Mouse (Mus musculus) limb, embryonic 15.5 days (tissue): ENCODE results near the gene Krt36. TPM values are rescaled to one million over a fixed set of nuclear protein-coding genes. Genes with fewer than 3 reads are reported as not detected.

Experiments used
- ATAC-seq: fragments of 200-750 bp; cut with Nextera tagmentation; 2 replicates; pipeline ENCODE4 v1.8.0; 2017; ENCODE audit warnings: low read depth, moderate TSS enrichment; ENCODE audit not compliant: insufficient number of reproducible peaks, low FRiP score, low TSS enrichment
- H3K27ac ChIP-seq: fragments of 300-500 bp; sonication (generic); 2 replicates; pipeline ENCODE4 v1.5.1; 2015; ENCODE audit warnings: moderate library complexity, mild to moderate bottlenecking, inconsistent platforms
- H3K27me3 ChIP-seq: fragments of 300-500 bp; sonication (generic); 2 replicates; pipeline ENCODE4 v1.6.1; 2015; ENCODE audit warnings: inconsistent platforms
- H3K36me3 ChIP-seq: fragments of 300-500 bp; sonication (generic); 2 replicates; pipeline ENCODE4 v1.6.1; 2015; ENCODE audit warnings: inconsistent platforms
- H3K4me1 ChIP-seq: fragments of 300-500 bp; sonication (generic); 2 replicates; pipeline ENCODE4 v1.6.1; 2015; ENCODE audit warnings: inconsistent platforms
- H3K4me2 ChIP-seq: fragments of 300-500 bp; sonication (generic); 2 replicates; pipeline ENCODE4 v1.6.1; 2015; ENCODE audit warnings: mild to moderate bottlenecking, inconsistent platforms
- H3K4me3 ChIP-seq: fragments of 300-500 bp; sonication (generic); 2 replicates; pipeline ENCODE4 v1.5.1; 2015; ENCODE audit warnings: mild to moderate bottlenecking, inconsistent platforms
- H3K9ac ChIP-seq: fragments of 300-500 bp; sonication (generic); 2 replicates; pipeline ENCODE4 v1.6.1; 2015; ENCODE audit warnings: inconsistent platforms
- H3K9me3 ChIP-seq: fragments of 300-500 bp; sonication (generic); 2 replicates; pipeline ENCODE4 v1.6.1; 2016; ENCODE audit warnings: inconsistent platforms
- WGBS: fragments of 180-500 bp; shearing (Covaris S2); methylation state at CpG from one replicate; pipeline ENCODE4 v1.1.7; 2015; 5-methylcytosine and 5-hydroxymethylcytosine counted together
- polyA plus RNA-seq: library from polyadenylated mRNA; unstranded; fragments of >200 nt; fragmentation: Nextera tagmentation; extraction: Ambion mirVana; gene quantifications from 2 replicates; pipeline ENCODE4 v1.2.1, GENCODE M21; 2015

Krt36 gene
- polyA plus RNA-seq, result 55.9 and 83.7 TPM in 2 replicates

DNA sequence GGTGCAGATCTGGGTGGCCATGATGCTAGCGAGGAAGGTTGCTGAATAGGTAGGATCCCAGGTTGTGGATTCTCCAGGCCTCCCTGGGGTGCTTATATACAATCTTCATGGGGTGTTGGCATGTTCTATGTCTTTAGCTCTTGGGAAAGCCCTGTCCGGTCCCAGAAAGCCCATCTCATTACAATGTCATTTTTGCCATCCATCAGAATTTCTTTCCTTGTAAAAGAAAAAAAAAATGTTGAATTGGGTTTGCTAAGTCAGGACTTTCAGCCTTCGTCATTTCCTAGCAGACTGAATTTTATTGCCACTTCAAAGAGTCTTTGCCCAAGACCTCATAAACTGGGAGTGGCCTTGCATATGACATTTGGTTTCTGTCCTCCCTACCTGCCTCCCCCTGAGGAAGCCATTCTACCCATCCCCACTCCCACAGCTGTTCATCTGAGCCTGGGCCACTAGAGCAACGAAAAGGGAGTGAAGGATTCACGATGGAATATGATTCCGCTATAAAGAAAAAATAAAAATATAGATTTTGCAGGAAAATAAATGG is at the start of gene Krt36:
Gene Krt36 (minus strand): TSS at position 51 of the 547 bp plus-strand sequence.
- H3K9ac ChIP-seq, result no peak within 1 kb of the TSS
- no peak within 1 kb of the TSS for H3K4me2 ChIP-seq
- no peak within 1 kb of the TSS for H3K4me3 ChIP-seq
- no peaks in the 10 kb centered on the region for H3K27me3 ChIP-seq
- ATAC-seq, result no peak
- H3K4me1 ChIP-seq, result no peaks in the 10 kb centered on the region
- no peaks in the 10 kb centered on the region for H3K36me3 ChIP-seq
- 73% methylated on average over 6 of the region's 6 CpGs for WGBS
- no peaks in the 10 kb centered on the region for H3K9me3 ChIP-seq
- H3K27ac ChIP-seq, result no peak within 1 kb of the TSS

DNA sequence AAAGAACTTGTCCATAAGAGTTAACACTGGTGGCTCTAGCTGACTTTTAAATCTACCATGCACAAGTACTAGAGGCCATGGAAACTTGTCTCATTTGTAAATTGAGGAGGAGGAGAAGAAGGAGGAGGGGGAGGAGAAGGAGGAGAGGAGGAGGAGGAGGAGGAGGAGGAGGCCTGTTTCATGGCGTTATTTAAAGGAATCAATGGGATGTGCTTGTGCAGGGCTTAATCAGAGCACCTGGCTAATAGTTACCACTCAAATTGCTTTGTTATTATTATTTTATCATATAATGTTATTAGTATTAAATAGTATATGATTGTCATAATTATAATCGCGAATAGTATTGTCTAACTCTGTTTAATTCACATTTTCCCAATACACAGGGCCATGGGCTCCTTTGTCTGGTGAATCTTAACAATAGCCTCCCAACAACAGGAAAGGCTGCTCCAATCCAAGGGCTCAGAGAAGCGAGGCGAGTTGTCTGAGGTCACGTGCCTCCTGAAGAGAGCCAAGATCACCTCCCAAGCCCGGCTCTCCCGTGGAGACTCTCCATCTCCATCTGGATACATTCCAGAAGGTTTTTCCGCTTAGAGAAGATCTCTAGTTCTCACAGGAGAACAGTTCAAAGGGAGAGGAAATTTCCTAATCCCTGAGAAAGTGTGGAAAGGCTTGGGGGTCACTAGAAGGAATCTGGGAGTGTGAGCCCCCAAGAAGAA is 43.3 kb upstream of the Krt36 start, which contains the start of gene Krt19:
Gene Krt19 (minus strand): TSS at position 51 of the 716 bp plus-strand sequence.
- Histone ChIP-seq H3K27me3 (peaks cover 30% of the 10 kb centered on the region), H3K9ac (no peak within 1 kb of the TSS), H3K27ac (no peak within 1 kb of the TSS), H3K4me3 (no peak within 1 kb of the TSS), H3K4me1 (peaks cover 18% of the 10 kb centered on the region), H3K4me2 (no peak within 1 kb of the TSS), H3K9me3 (no peaks in the 10 kb centered on the region), H3K36me3 (no peaks in the 10 kb centered on the region)
- ATAC-seq, result no peak
- WGBS, result 54% methylated on average over 9 of the region's 9 CpGs

DNA sequence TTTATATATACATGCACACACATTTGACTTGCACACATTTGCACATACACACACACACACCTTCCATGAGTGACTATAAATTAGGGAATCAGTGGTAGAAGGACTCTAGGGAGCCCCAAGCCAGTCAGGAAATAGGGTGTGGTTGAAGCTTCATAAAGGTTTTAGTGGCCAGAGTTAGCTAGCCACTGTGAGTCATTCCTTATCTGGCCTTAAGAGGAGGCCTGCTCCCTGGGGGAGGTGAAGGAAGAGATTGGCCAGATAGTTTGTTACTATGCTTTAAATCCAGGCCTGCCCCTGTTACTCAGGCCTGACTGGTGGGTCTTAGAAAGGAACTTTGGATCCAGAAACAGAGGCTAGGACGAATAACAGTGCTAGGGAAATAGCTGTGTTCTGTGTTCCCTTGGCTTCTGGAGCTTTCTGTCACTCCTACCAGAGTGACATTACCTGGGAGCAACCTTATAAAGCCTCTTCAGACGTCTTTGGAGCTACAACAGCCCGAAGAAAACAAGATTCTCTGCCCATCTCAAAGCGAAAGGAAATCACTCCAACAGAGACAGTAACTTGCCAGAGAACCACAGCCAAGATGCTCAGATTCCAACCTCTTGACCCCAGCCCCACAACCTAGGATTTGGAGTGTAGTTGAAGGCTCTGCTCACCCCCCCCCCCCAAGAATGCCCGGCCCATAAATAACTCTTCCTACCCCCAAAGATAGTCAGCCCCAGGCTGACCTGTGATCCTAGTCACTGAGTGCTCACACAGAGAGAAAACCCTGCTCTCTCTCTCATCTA is 42.3 kb upstream of the Krt36 start:
- Histone ChIP-seq H3K27me3 (peaks cover 32% of the 10 kb centered on the region), H3K36me3 (no peaks in the 10 kb centered on the region), H3K9ac (no peak overlapping the region), H3K4me3 (no peak overlapping the region), H3K27ac (no peak overlapping the region), H3K4me2 (no peak overlapping the region), H3K4me1 (peaks cover 18% of the 10 kb centered on the region), H3K9me3 (no peaks in the 10 kb centered on the region)
- 49% methylated on average over 5 of the region's 5 CpGs for WGBS
- ATAC-seq, result no peak

DNA sequence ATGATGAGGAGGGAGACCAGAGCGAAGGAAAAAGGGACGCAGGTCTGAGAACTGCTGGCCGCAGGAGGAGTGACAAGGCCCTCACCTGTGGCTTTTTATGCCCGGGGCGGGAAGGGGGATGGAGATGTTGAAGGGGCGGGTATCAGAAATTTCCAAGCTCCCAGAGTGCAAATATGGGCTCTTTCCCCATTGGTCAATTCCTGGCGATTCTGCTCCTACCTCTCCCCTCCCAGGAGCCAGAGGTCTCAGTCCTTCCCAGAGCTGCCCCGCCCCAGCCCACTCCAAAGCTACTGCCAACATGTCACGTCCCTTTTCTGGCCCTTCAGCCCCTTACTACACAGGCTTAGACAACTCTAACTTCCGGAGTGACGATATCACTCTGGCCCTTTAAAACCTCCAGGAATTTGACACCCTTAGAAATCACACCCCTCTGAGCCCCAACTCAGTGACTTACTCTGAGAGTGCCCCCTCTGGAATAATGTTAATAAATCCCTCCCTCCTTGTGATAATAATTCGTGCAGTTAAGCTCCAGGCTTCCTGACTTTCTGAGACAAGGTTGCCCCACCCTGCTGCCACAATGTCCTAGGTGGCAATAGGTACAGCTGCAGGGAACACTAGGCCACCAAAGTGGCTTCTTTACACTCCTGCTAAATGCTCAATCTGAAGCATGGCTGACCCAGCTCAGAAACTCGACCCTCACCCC is 40.6 kb upstream of the Krt36 start:
- 5% methylated on average over 13 of the region's 13 CpGs for WGBS
- H3K27me3 ChIP-seq, result peaks cover 32% of the 10 kb centered on the region
- peak overlapping the region; percentile 27 for H3K4me3 ChIP-seq
- no peak overlapping the region for H3K9ac ChIP-seq
- peaks cover 19% of the 10 kb centered on the region for H3K4me1 ChIP-seq
- no peak overlapping the region for H3K27ac ChIP-seq
- peak overlapping the region; percentile 48 for H3K4me2 ChIP-seq
- ATAC-seq, result no peak
- no peaks in the 10 kb centered on the region for H3K9me3 ChIP-seq
- H3K36me3 ChIP-seq, result no peaks in the 10 kb centered on the region

DNA sequence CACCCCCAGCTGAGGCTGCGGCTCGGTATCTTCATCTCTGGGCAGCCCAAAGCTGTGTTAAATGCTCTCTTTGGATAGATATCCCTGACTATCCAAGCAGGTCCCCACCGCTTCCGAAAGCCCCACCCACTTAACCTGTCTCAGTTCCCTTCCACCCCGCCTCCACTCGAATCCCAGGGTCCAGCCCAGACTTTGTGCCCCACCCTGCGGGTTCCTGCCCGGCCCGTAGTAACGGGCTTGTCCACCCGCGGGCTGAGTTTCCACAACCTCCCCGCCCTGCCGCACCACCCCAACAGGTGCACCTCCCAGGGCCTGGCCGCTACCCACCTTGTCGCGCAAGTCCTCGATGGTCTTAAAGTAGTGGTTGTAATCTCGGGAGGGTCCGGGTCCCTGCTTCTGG is 39.7 kb upstream of the Krt36 start:
- ATAC-seq, result no peak
- Histone ChIP-seq H3K9ac (no peak overlapping the region), H3K27ac (no peak overlapping the region), H3K9me3 (no peaks in the 10 kb centered on the region), H3K27me3 (peaks cover 32% of the 10 kb centered on the region), H3K4me2 (peak overlapping the region; percentile 48), H3K4me3 (peak overlapping the region; percentile 27), H3K4me1 (peaks cover 23% of the 10 kb centered on the region), H3K36me3 (no peaks in the 10 kb centered on the region)
- WGBS, result 3% methylated on average over 20 of the region's 20 CpGs

DNA sequence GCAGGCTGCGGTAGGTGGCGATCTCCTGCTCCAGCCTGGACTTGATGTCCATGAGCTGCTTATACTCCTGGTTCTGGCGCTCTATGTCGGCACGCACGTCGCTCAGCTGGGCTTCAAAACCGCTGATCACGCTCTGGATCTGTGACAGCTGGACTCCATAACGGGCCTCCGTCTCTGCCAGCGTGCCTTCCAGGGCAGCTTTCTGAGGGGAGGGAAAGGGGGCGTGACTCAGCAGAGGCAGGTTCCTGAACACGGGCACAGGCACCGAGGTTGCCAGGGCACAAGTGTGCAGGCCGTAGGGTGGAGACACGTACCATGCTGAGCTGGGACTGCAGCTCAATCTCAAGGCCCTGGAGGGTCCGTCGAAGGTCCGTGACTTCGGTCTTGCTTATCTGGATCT is 35.5 kb upstream of the Krt36 start:
- peaks cover 30% of the 10 kb centered on the region for H3K4me1 ChIP-seq
- peaks cover 25% of the 10 kb centered on the region for H3K27me3 ChIP-seq
- no peaks in the 10 kb centered on the region for H3K36me3 ChIP-seq
- H3K9me3 ChIP-seq, result no peaks in the 10 kb centered on the region
- no peak overlapping the region for H3K4me2 ChIP-seq
- 72% methylated on average over 21 of the region's 21 CpGs for WGBS
- H3K27ac ChIP-seq, result no peak overlapping the region
- no peak overlapping the region for H3K9ac ChIP-seq
- no peak overlapping the region for H3K4me3 ChIP-seq
- ATAC-seq, result no peak

DNA sequence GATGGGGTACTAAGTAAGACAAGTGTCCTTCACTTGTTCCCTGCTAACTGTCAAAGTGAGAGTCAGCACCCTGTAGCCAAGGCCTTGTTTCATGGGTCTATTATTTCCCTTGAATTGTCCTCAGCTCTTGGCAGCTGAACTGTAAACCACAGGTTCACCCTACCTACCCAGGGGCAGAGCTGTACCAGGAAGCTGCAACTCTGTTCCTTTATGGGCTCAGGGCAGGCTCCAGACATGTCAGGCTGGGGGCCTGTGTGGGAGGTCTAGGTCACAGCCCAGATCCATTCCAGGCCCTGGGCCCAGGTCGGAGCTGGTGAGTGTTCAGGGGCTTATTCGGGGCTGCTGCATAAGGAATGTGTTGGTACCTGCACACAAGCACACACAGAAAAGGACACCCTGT is 34.0 kb upstream of the Krt36 start:
- WGBS, result 54% methylated on average over 2 of the region's 2 CpGs
- no peaks in the 10 kb centered on the region for H3K36me3 ChIP-seq

DNA sequence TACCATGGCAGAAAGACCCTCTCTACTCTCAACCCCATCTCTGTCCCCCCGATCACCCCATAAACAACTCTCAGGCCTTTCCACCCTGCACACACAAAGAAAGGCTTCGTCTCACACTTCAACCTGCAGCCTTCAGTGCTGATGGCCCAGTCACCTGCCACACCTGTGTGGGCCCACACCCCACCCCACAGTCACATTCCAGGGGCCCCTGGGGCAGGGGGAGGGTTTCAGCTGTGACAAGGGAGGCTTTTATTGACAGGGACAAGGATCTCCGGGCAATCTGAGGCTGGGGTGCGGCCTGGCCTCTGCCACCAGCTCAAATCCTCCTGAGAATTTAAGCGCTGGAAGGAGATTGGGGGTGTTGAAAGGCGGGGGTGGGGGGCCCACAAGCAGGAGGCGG is 33.4 kb upstream of the Krt36 start:
- 57% methylated on average over 7 of the region's 7 CpGs for WGBS
- ATAC-seq, result no peak
- H3K27ac ChIP-seq, result no peak overlapping the region

More for the DNA sequence above, 34.0 kb upstream of the Krt36 start:
- Histone ChIP-seq H3K4me2 (no peak overlapping the region), H3K4me3 (no peak overlapping the region), H3K27ac (no peak overlapping the region), H3K9me3 (no peaks in the 10 kb centered on the region), H3K4me1 (peaks cover 26% of the 10 kb centered on the region), H3K27me3 (peaks cover 9% of the 10 kb centered on the region), H3K9ac (no peak overlapping the region)
- no peak for ATAC-seq

DNA sequence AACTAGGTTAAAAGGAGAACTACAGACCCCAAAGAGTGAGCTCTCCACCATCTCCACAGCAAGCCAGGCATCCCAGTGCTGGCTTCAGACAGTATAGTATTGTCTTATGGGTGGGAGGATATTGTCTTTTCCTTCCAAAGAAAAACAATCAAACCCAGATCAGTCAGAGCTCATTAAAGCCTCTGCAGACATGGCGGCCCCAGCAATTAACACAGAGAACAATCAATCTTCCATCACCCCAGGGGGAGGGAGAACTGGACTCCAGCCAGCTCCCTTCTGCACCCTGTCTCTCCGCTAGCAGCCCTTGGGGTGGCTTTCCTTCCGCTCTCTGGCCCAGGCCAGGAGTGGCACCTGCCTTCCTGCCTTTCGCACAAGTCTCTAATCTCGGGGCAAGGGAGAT is 32.3 kb upstream of the Krt36 start:
- H3K4me2 ChIP-seq, result no peak overlapping the region
- WGBS, result 32% methylated on average over 5 of the region's 5 CpGs

More for the DNA sequence above, 33.4 kb upstream of the Krt36 start:
- Histone ChIP-seq H3K4me1 (peaks cover 28% of the 10 kb centered on the region), H3K9me3 (no peaks in the 10 kb centered on the region), H3K4me2 (no peak overlapping the region), H3K27me3 (peaks cover 4% of the 10 kb centered on the region; the same call in 1 of the 2 replicates), H3K4me3 (no peak overlapping the region), H3K36me3 (no peaks in the 10 kb centered on the region), H3K9ac (no peak overlapping the region)

DNA sequence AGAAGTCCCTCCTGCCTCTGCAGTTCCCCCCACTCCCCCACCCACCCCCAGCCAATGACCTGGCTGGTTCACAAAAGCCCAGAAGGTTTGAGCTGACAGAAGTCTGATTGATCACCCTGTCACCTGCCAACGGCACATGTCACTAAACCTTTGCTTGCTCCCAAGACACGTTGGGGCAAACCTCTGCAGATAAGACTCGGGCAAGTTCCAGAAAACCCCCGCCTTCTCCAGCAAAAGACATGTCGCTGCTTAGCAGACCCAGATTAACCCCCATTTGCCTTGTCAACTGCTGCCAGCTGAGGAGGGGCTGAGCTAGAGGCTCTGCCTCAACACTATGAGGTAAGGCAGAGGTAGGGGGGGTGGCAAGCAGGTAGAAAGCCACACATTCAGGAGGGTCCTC is 31.1 kb upstream of the Krt36 start:
- Histone ChIP-seq H3K9me3 (no peaks in the 10 kb centered on the region), H3K36me3 (no peaks in the 10 kb centered on the region), H3K4me1 (peaks cover 33% of the 10 kb centered on the region), H3K27me3 (0 out of 2 replicates have a peak, but pooled peaks cover 2% of the 10 kb centered on the region), H3K9ac (no peak overlapping the region), H3K27ac (no peak overlapping the region), H3K4me3 (no peak overlapping the region), H3K4me2 (no peak overlapping the region)
- 26% methylated on average over 5 of the region's 5 CpGs for WGBS
- ATAC-seq, result 0 out of 2 replicates have a peak, but pooled peaks have one; percentile 13

More for the DNA sequence above, 32.3 kb upstream of the Krt36 start:
- no peak overlapping the region for H3K27ac ChIP-seq
- no peaks in the 10 kb centered on the region for H3K36me3 ChIP-seq
- H3K9me3 ChIP-seq, result no peaks in the 10 kb centered on the region
- 0 out of 2 replicates have a peak, but pooled peaks cover 2% of the 10 kb centered on the region for H3K27me3 ChIP-seq
- ATAC-seq, result no peak
- no peak overlapping the region for H3K9ac ChIP-seq
- no peak overlapping the region for H3K4me3 ChIP-seq
- H3K4me1 ChIP-seq, result peaks cover 33% of the 10 kb centered on the region

DNA sequence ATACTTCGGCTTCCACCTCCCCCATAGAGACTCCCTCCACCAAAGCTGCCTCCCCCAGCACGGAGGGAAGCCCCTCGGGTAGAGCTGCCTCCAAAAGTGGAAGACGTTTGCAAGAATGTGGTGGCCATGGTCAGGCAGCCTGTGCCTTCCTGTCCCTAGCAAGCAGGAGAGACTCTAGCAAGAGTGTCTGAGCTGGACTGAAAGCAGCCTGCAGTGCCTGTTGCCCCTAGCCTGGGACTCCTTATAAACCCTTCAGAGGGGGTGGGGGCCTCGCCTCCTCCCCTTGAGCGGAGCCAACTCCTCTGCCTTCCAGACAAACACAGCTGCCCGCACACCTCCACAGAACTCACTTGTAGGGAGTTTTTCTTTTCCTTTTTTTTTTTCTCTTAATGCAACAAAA is 30.3 kb upstream of the Krt36 start, which contains the start of gene Krt15:
Gene Krt15 (minus strand): TSS at position 198 of the 400 bp plus-strand sequence.
- Histone ChIP-seq H3K4me1 (peaks cover 29% of the 10 kb centered on the region), H3K36me3 (no peaks in the 10 kb centered on the region), H3K4me2 (peak within 1 kb of the TSS; percentile 24; the same call in 1 of the 2 replicates), H3K9me3 (no peaks in the 10 kb centered on the region), H3K4me3 (peak within 1 kb of the TSS; percentile 21), H3K27ac (0 out of 2 replicates have a peak within 1 kb of the TSS, but pooled peaks have one; percentile 33), H3K9ac (no peak within 1 kb of the TSS), H3K27me3 (0 out of 2 replicates have a peak, but pooled peaks cover 2% of the 10 kb centered on the region)
- WGBS, result 48% methylated on average over 7 of the region's 7 CpGs
- ATAC-seq, result no peak
